Mouse (Mus musculus) forebrain, embryonic 12.5 days (tissue): Measurements from ENCODE around the gene Hexa. TPM values are rescaled to one million over a fixed set of nuclear protein-coding genes. Genes with fewer than 3 reads are reported as not detected.

Experiments used
- ATAC-seq: fragments of 200-750 bp; cut with Nextera tagmentation; 2 replicates; pipeline ENCODE4 v1.8.0; 2017; ENCODE audit warnings: moderate TSS enrichment; ENCODE audit not compliant: low FRiP score
- H3K27ac ChIP-seq: fragments of 300-500 bp; sonication (generic); 2 replicates; pipeline ENCODE4 v1.5.1; 2016; ENCODE audit warnings: mild to moderate bottlenecking
- H3K27me3 ChIP-seq: fragments of 300-500 bp; sonication (generic); 2 replicates; pipeline ENCODE4 v1.6.1; 2016; ENCODE audit warnings: mild to moderate bottlenecking
- H3K36me3 ChIP-seq: fragments of 300-500 bp; sonication (generic); replicated peaks from 2 replicates; pipeline ENCODE4 v1.6.1; 2016; ENCODE audit warnings: mild to moderate bottlenecking
- H3K4me1 ChIP-seq: fragments of 300-500 bp; sonication (generic); 2 replicates; pipeline ENCODE4 v1.6.1; 2016
- H3K4me2 ChIP-seq: fragments of 300-500 bp; sonication (generic); 2 replicates; pipeline ENCODE4 v1.6.1; 2016; ENCODE audit warnings: mild to moderate bottlenecking, moderate library complexity
- H3K4me3 ChIP-seq: fragments of 300-500 bp; sonication (generic); replicated peaks from 2 replicates; pipeline ENCODE4 v1.5.1; 2016; ENCODE audit warnings: mild to moderate bottlenecking
- H3K9ac ChIP-seq: fragments of 300-500 bp; sonication (generic); 2 replicates; pipeline ENCODE4 v1.6.1; 2016; ENCODE audit warnings: mild to moderate bottlenecking
- H3K9me3 ChIP-seq: fragments of 300-500 bp; sonication (generic); 2 replicates; pipeline ENCODE4 v1.6.1; 2016
- WGBS: fragments of 180-500 bp; shearing (Covaris S2); methylation state at CpG from one replicate; pipeline ENCODE4 v1.1.7; 2016; 5-methylcytosine and 5-hydroxymethylcytosine counted together
- polyA plus RNA-seq: library from polyadenylated mRNA; unstranded; fragments of >200 nt; fragmentation: Nextera tagmentation; extraction: Ambion mirVana; gene quantifications from 2 replicates; pipeline ENCODE4 v1.2.1, GENCODE M21; 2016

Gene Hexa
- polyA plus RNA-seq, 1 experiment from 2014 or later = 43.3 TPM

GRCm38 (mm10) chr9:59610950-59611349 lies 71.6 kb downstream of the Hexa start:
- no peak overlapping the region for H3K4me3 ChIP-seq
- 95% methylated on average over 2 of the region's 2 CpGs for WGBS
- no peak overlapping the region for H3K4me2 ChIP-seq
- H3K9ac ChIP-seq = no peak overlapping the region
- ATAC-seq = no peak
- H3K9me3 ChIP-seq = no peaks in the 10 kb centered on the region
- H3K27ac ChIP-seq = no peak overlapping the region
- H3K4me1 ChIP-seq = peaks cover 4% of the 10 kb centered on the region; the same call in 1 of the 2 replicates
- no peaks in the 10 kb centered on the region for H3K36me3 ChIP-seq
- H3K27me3 ChIP-seq = 0 out of 2 replicates have a peak, but pooled peaks cover 5% of the 10 kb centered on the region

Other genes with a start within 250 kb of the Hexa start
- gene Adpgk, start 248.0 kb upstream of the Hexa start, polyA plus RNA-seq = 28.4 and 29.0 TPM in 2 replicates
- gene Bbs4, start 186.0 kb upstream of the Hexa start, polyA plus RNA-seq = 25.4 and 28.7 TPM in 2 replicates
- 20.7 and 27.1 TPM in 2 replicates for gene Arih1, start 52.9 kb upstream of the Hexa start, polyA plus RNA-seq
- 0.15 TPM in 1 of 2 replicates, not detected in the other for gene Tmem202, start 307 bp downstream of the Hexa start, polyA plus RNA-seq
- 14.4 and 16.7 TPM in 2 replicates for gene Celf6, start 38.4 kb downstream of the Hexa start, polyA plus RNA-seq
- 105 and 116 TPM in 2 replicates for gene Parp6, start 77.7 kb downstream of the Hexa start, polyA plus RNA-seq
- 1,825 and 1,829 TPM in 2 replicates for gene Pkm, start 116.8 kb downstream of the Hexa start, polyA plus RNA-seq
- 0.40 and 0.49 TPM in 2 replicates for gene Gramd2, start 140.6 kb downstream of the Hexa start, polyA plus RNA-seq
- gene Senp8, start 211.2 kb downstream of the Hexa start, polyA plus RNA-seq = 13.0 and 18.1 TPM in 2 replicates
- 20.9 and 22.7 TPM in 2 replicates for gene Myo9a, start 211.4 kb downstream of the Hexa start, polyA plus RNA-seq